Mouse (Mus musculus): ENCODE measurements around the gene Parp1. TPM values are rescaled to one million over a fixed set of nuclear protein-coding genes. Genes with fewer than 3 reads are reported as not detected.
A peak's percentile ranks its signal among the peaks of the same experiment; 100 is the strongest.
"Not testable (repeated sequence)": the region's sequence is repeated elsewhere in the genome, so short reads cannot be mapped to it uniquely, and the experiment has no call there.

Parp1 gene
- polyA plus RNA-seq, 1 experiment from 2014 or later: 93.5 TPM

- Histone ChIP-seq H3K4me3 (peak overlapping the region; percentile 92), H3K4me1 (replicated peaks) (peaks cover 32% of the 10 kb centered on the region), H3K9me3 (no peaks in the 10 kb centered on the region), H3K27me3 (no peaks in the 10 kb centered on the region), H3K4me2 (peak overlapping the region; percentile 87), H3K27ac (replicated peaks) (peak overlapping the region; percentile 89), H3K36me3 (no peaks in the 10 kb centered on the region), H3K9ac (peak overlapping the region; percentile 98)
- peak; percentile 16; the same call in 1 of the 2 replicates for ATAC-seq (ENCODE audit: low FRiP score, low read depth)
- WGBS: 37% methylated on average over 7 of the region's 7 CpGs
Measured at GRCm38 (mm10) chr1:180568248-180568647, 476 bp upstream of the Parp1 start.

GRCm38 (mm10) chr1:180569453-180569852 is 729 bp downstream of the Parp1 start:
- Histone ChIP-seq H3K4me3 (peak overlapping the region; percentile 92), H3K27ac (replicated peaks) (peak overlapping the region; percentile 89), H3K9ac (peak overlapping the region; percentile 98), H3K9me3 (no peaks in the 10 kb centered on the region), H3K4me1 (replicated peaks) (peaks cover 32% of the 10 kb centered on the region), H3K36me3 (peaks cover 11% of the 10 kb centered on the region), H3K27me3 (no peaks in the 10 kb centered on the region), H3K4me2 (peak overlapping the region; percentile 87)
- no peak for ATAC-seq (ENCODE audit: low FRiP score, low read depth)
- under 1% methylated on average over 17 of the region's 17 CpGs for WGBS

- H3K27ac ChIP-seq (replicated peaks): peak overlapping the region; percentile 89
- H3K4me2 ChIP-seq: peak overlapping the region; percentile 87
- peaks cover 32% of the 10 kb centered on the region for H3K4me1 ChIP-seq (replicated peaks)
- no peak for ATAC-seq (ENCODE audit: low FRiP score, low read depth)
- H3K36me3 ChIP-seq: peaks cover 11% of the 10 kb centered on the region
- no peaks in the 10 kb centered on the region for H3K27me3 ChIP-seq
- peak overlapping the region; percentile 98 for H3K9ac ChIP-seq
- no peaks in the 10 kb centered on the region for H3K9me3 ChIP-seq
- H3K4me3 ChIP-seq: peak overlapping the region; percentile 92
- WGBS: 5% methylated on average over 5 of the region's 5 CpGs
Measured at GRCm38 (mm10) chr1:180570181-180570580, 1.5 kb downstream of the Parp1 start.

- Histone ChIP-seq H3K4me2 (peak overlapping the region; percentile 87), H3K9ac (peak overlapping the region; percentile 98; the same call in 1 of the 2 replicates), H3K9me3 (no peaks in the 10 kb centered on the region), H3K27ac (replicated peaks) (no peak overlapping the region), H3K4me1 (replicated peaks) (peaks cover 32% of the 10 kb centered on the region), H3K36me3 (peaks cover 11% of the 10 kb centered on the region), H3K27me3 (no peaks in the 10 kb centered on the region), H3K4me3 (peak overlapping the region; percentile 92; the same call in 1 of the 2 replicates)
- 65% methylated on average over 8 of the region's 8 CpGs for WGBS
- no peak for ATAC-seq (ENCODE audit: low FRiP score, low read depth)
Measured at GRCm38 (mm10) chr1:180571018-180571589, 2.4 kb downstream of the Parp1 start.

GRCm38 (mm10) chr1:180571721-180572120 is 3.0 kb downstream of the Parp1 start:
- not testable (repeated sequence) for H3K9me3 ChIP-seq; ATAC-seq (ENCODE audit: low FRiP score, low read depth); H3K4me3 ChIP-seq; H3K9ac ChIP-seq; H3K27ac ChIP-seq (replicated peaks); H3K27me3 ChIP-seq
- 84% methylated on average over 6 of the region's 6 CpGs for WGBS
- peaks cover 16% of the 10 kb centered on the region for H3K36me3 ChIP-seq
- H3K4me1 ChIP-seq (replicated peaks): peaks cover 32% of the 10 kb centered on the region
- peak overlapping the region; percentile 87; the same call in 1 of the 2 replicates for H3K4me2 ChIP-seq

GRCm38 (mm10) chr1:180572154-180572553 is 3.4 kb downstream of the Parp1 start:
- Histone ChIP-seq H3K36me3 (peaks cover 20% of the 10 kb centered on the region), H3K4me2 (no peak overlapping the region), H3K9ac (no peak overlapping the region), H3K9me3 (no peaks in the 10 kb centered on the region), H3K4me1 (replicated peaks) (peaks cover 32% of the 10 kb centered on the region), H3K27me3 (no peaks in the 10 kb centered on the region), H3K27ac (replicated peaks) (no peak overlapping the region), H3K4me3 (no peak overlapping the region)
- ATAC-seq (ENCODE audit: low FRiP score, low read depth): no peak
- WGBS: 94% methylated on average over 9 of the region's 9 CpGs

GRCm38 (mm10) chr1:180576524-180576923 is 7.8 kb downstream of the Parp1 start:
- no peaks in the 10 kb centered on the region for H3K9me3 ChIP-seq
- H3K36me3 ChIP-seq: peaks cover 57% of the 10 kb centered on the region
- H3K4me1 ChIP-seq (replicated peaks): peaks cover 8% of the 10 kb centered on the region
- no peaks in the 10 kb centered on the region for H3K27me3 ChIP-seq
- no peak for ATAC-seq (ENCODE audit: low FRiP score, low read depth)
- H3K9ac ChIP-seq: no peak overlapping the region
- H3K4me2 ChIP-seq: no peak overlapping the region
- H3K4me3 ChIP-seq: no peak overlapping the region
- H3K27ac ChIP-seq (replicated peaks): no peak overlapping the region
- 81% methylated on average over 3 of the region's 3 CpGs for WGBS

- Histone ChIP-seq H3K27me3 (no peaks in the 10 kb centered on the region), H3K36me3 (peaks cover 70% of the 10 kb centered on the region), H3K4me3 (no peak overlapping the region), H3K4me2 (no peak overlapping the region), H3K9ac (no peak overlapping the region), H3K4me1 (replicated peaks) (no peaks in the 10 kb centered on the region), H3K27ac (replicated peaks) (no peak overlapping the region), H3K9me3 (no peaks in the 10 kb centered on the region)
- WGBS: 72% methylated on average over 4 of the region's 4 CpGs
- ATAC-seq (ENCODE audit: low FRiP score, low read depth): no peak
Measured at GRCm38 (mm10) chr1:180577837-180578236, 9.1 kb downstream of the Parp1 start.

- H3K4me1 ChIP-seq (replicated peaks): no peaks in the 10 kb centered on the region
- H3K9ac ChIP-seq: no peak overlapping the region
- H3K4me3 ChIP-seq: no peak overlapping the region
- 90% methylated on average over 17 of the region's 17 CpGs for WGBS
- ATAC-seq (ENCODE audit: low FRiP score, low read depth): no peak
- no peak overlapping the region for H3K4me2 ChIP-seq
- H3K27ac ChIP-seq (replicated peaks): no peak overlapping the region
- no peaks in the 10 kb centered on the region for H3K27me3 ChIP-seq
- peaks cover 98% of the 10 kb centered on the region for H3K36me3 ChIP-seq
- H3K9me3 ChIP-seq: no peaks in the 10 kb centered on the region
Measured at GRCm38 (mm10) chr1:180587792-180588442, 19.2 kb downstream of the Parp1 start.

GRCm38 (mm10) chr1:180600578-180600977 is 31.9 kb downstream of the Parp1 start:
- Histone ChIP-seq H3K4me3 (no peak overlapping the region), H3K9me3 (no peaks in the 10 kb centered on the region), H3K4me1 (replicated peaks) (no peaks in the 10 kb centered on the region), H3K27ac (replicated peaks) (no peak overlapping the region), H3K36me3 (peaks cover 72% of the 10 kb centered on the region), H3K4me2 (no peak overlapping the region), H3K27me3 (no peaks in the 10 kb centered on the region), H3K9ac (no peak overlapping the region)
- 92% methylated on average over 6 of the region's 6 CpGs for WGBS
- no peak for ATAC-seq (ENCODE audit: low FRiP score, low read depth)

- H3K27me3 ChIP-seq: no peaks in the 10 kb centered on the region
- peaks cover 61% of the 10 kb centered on the region for H3K36me3 ChIP-seq
- ATAC-seq (ENCODE audit: low FRiP score, low read depth): no peak
- 93% methylated on average over 6 of the region's 6 CpGs for WGBS
- H3K27ac ChIP-seq (replicated peaks): no peak overlapping the region
- H3K4me2 ChIP-seq: no peak overlapping the region
- H3K4me3 ChIP-seq: no peak overlapping the region
- H3K9me3 ChIP-seq: no peaks in the 10 kb centered on the region
- no peaks in the 10 kb centered on the region for H3K4me1 ChIP-seq (replicated peaks)
- H3K9ac ChIP-seq: no peak overlapping the region
Measured at GRCm38 (mm10) chr1:180601806-180602205, 33.1 kb downstream of the Parp1 start.

GRCm38 (mm10) chr1:180604579-180604978 is 35.9 kb downstream of the Parp1 start:
- Histone ChIP-seq H3K27me3 (no peaks in the 10 kb centered on the region), H3K4me3 (no peak overlapping the region), H3K36me3 (peaks cover 34% of the 10 kb centered on the region), H3K4me1 (replicated peaks) (no peaks in the 10 kb centered on the region), H3K9ac (no peak overlapping the region), H3K4me2 (no peak overlapping the region), H3K9me3 (no peaks in the 10 kb centered on the region), H3K27ac (replicated peaks) (no peak overlapping the region)
- ATAC-seq (ENCODE audit: low FRiP score, low read depth): no peak
- WGBS: 70% methylated on average over 4 of the region's 4 CpGs
